Comparison of ENCODE assay signal across 26 mouse cellular contexts in genomic region chr8:57315471-57315870, GRCm38 (mm10). TPM values are rescaled to one million over a fixed set of nuclear protein-coding genes. Genes with fewer than 3 reads are reported as not detected.
DNase-seq lines count a peak whose midpoint lies in the region; ATAC-seq lines count a peak whose summit lies in the region.
"Had no signal": no experiment of that assay in that cellular context is flagged by ENCODE, and none has a peak within 500 bp of the region (broad histone marks: within the 10 kb centered on the region; RNA-seq: fewer than 3 reads in every experiment).

No protein-coding gene starts in this region.

- no peaks in the 10 kb centered on the region for H3K9me3 ChIP-seq in heart, embryonic 15.5 days (replicated peaks)
- no peaks in the 10 kb centered on the region for H3K9me3 ChIP-seq in midbrain, embryonic 11.5 days (ENCODE audit: control insufficient read depth, low read length)
- no peaks in the 10 kb centered on the region for H3K9me3 ChIP-seq in midbrain, embryonic 10.5 days (replicated peaks)
- H3K9me3 ChIP-seq: G1E; hindbrain, embryonic 10.5 days; liver, embryonic 15.5 days; neural tube, embryonic 13.5 days had no signal

- no peaks in the 10 kb centered on the region for H3K36me3 ChIP-seq in heart, embryonic 15.5 days
- no peaks in the 10 kb centered on the region for H3K36me3 ChIP-seq in midbrain, embryonic 11.5 days (ENCODE audit: control insufficient read depth, insufficient read depth, low read length)
- no peaks in the 10 kb centered on the region for H3K36me3 ChIP-seq in midbrain, embryonic 10.5 days
- H3K36me3 ChIP-seq: G1E; hindbrain, embryonic 10.5 days; liver, embryonic 15.5 days; neural tube, embryonic 13.5 days had no signal

- H3K27ac ChIP-seq in heart, embryonic 15.5 days, result peak overlapping the region; percentile 61
- no peak overlapping the region for H3K27ac ChIP-seq in midbrain, embryonic 11.5 days (ENCODE audit: low read depth, low read length)
- H3K27ac ChIP-seq in midbrain, embryonic 10.5 days (replicated peaks), result no peak overlapping the region
- H3K27ac ChIP-seq: hindbrain, embryonic 10.5 days; liver, embryonic 15.5 days; neural tube, embryonic 13.5 days had no signal

- intact Hi-C loops in heart, postnatal 14 days (cut with DNase I), result loop anchor here (2.0 to 10.0 kb wide), 2 partner anchors 331 to 431 kb away; no protein-coding TSS in a partner anchor

- 22% methylated on average over 3 of the region's 3 CpGs for WGBS in heart, embryonic 15.5 days
- WGBS in midbrain, embryonic 11.5 days, result 3% methylated on average over 3 of the region's 3 CpGs
- 6% methylated on average over 3 of the region's 3 CpGs for WGBS in midbrain, embryonic 10.5 days

- H3K4me2 ChIP-seq in heart, embryonic 15.5 days, result peak overlapping the region; percentile 81
- H3K4me2 ChIP-seq in midbrain, embryonic 11.5 days, result no peak overlapping the region
- H3K4me2 ChIP-seq: liver, embryonic 15.5 days; neural tube, embryonic 13.5 days had no signal

- peak overlapping the region; percentile 33; the same call in 1 of the 2 replicates for H3K9ac ChIP-seq in heart, embryonic 15.5 days
- no peak overlapping the region for H3K9ac ChIP-seq in midbrain, embryonic 11.5 days (ENCODE audit: low read length)
- H3K9ac ChIP-seq: liver, embryonic 15.5 days; neural tube, embryonic 13.5 days had no signal

- peak overlapping the region; percentile 17 for H3K4me3 ChIP-seq in heart, embryonic 15.5 days
- H3K4me3 ChIP-seq in midbrain, embryonic 11.5 days (ENCODE audit: low read depth, low read length), result no peak overlapping the region
- no peak overlapping the region for H3K4me3 ChIP-seq in midbrain, embryonic 10.5 days
- H3K4me3 ChIP-seq: hindbrain, embryonic 10.5 days; liver, embryonic 15.5 days; neural tube, embryonic 13.5 days had no signal

- ATAC-seq in heart, embryonic 15.5 days (replicated peaks; ENCODE audit: insufficient number of reproducible peaks, insufficient read depth, low FRiP score, low read depth), result no peak
- no peak for ATAC-seq in midbrain, embryonic 11.5 days (ENCODE audit: low FRiP score)
- ATAC-seq: activated CD4-positive, CD25-positive, alpha-beta regulatory T cell, adult 4 months; forebrain, embryonic 14.5 days had no signal

- peak; percentile 36 for DNase-seq in embryo, embryonic 9.5 days (ENCODE audit: extremely low spot score)
- DNase-seq in embryo, embryonic 11 days, result no peak
- DNase-seq in heart, postnatal 14 days, result no peak
- DNase-seq in midbrain, embryonic 11.5 days (ENCODE audit: low spot score, missing footprints), result peak; percentile 93
- no peak for DNase-seq in midbrain, embryonic 10.5 days (ENCODE audit: low spot score)
- DNase-seq in thymus, postnatal 0 days (ENCODE audit: low spot score), result no peak
- DNase-seq: adrenal gland, postnatal 10 days; cerebellum, adult 9-11 months; gastrocnemius, postnatal 14 days; kidney, adult 8-10 months; kidney, postnatal 14 days; lung, postnatal 10 days; right cerebral cortex, adult 18-20 months; thymus, postnatal 25 days had no signal

- H3K27me3 ChIP-seq in heart, embryonic 15.5 days, result no peaks in the 10 kb centered on the region
- peaks cover 90% of the 10 kb centered on the region for H3K27me3 ChIP-seq in midbrain, embryonic 11.5 days (ENCODE audit: control insufficient read depth, insufficient read depth, low read length)
- H3K27me3 ChIP-seq in midbrain, embryonic 10.5 days (ENCODE audit: low read depth, poor library complexity, severe bottlenecking), result peaks cover 100% of the 10 kb centered on the region

- H3K4me1 ChIP-seq in heart, embryonic 15.5 days (replicated peaks), result peaks cover 7% of the 10 kb centered on the region; the same call in 1 of the 2 replicates
- peaks cover 4% of the 10 kb centered on the region for H3K4me1 ChIP-seq in midbrain, embryonic 11.5 days (ENCODE audit: control insufficient read depth, insufficient read depth, low read length)
- H3K4me1 ChIP-seq in midbrain, embryonic 10.5 days, result peaks cover 16% of the 10 kb centered on the region
- H3K4me1 ChIP-seq: liver, embryonic 15.5 days had no signal

RNA-seq across cellular contexts. Expression of gene Hand2, which starts 5.3 kb away (rescaled TPM):
- polyA plus RNA-seq in heart, embryonic 15.5 days (2015; fragmentation: Nextera tagmentation; extraction: Ambion mirVana), result 8.7 and 11.8 TPM in 2 replicates
- 10 to 100 TPM; 74.2 to 78.6 TPM for total RNA-seq in heart, postnatal 14 days (2021)
- not detected in 2 replicates for polyA plus RNA-seq in midbrain, embryonic 11.5 days (2014; fragmentation: Nextera tagmentation; extraction: Ambion mirVana)
- polyA plus RNA-seq in midbrain, embryonic 10.5 days (2016; fragmentation: Nextera tagmentation; extraction: Ambion mirVana), result not detected in 2 replicates
- 0.12 and 0.26 TPM in 2 replicates for polyA plus RNA-seq in thymus, postnatal 0 days (2015; fragmentation: Nextera tagmentation; extraction: Ambion mirVana)
- total RNA-seq: G1E; layer of hippocampus, adult 8-10 months; left cerebral cortex, adult 18-20 months; left cerebral cortex, postnatal 36 days; megakaryocyte progenitor cell, adult 5-6 weeks had no signal
- polyA plus RNA-seq: activated CD4-positive, CD25-positive, alpha-beta regulatory T cell, adult 4 months; forebrain, embryonic 14.5 days; G1E; hindbrain, embryonic 10.5 days; midbrain, embryonic 14.5 days had no signal

Comparison
In these comparisons a context has a peak if more than half of its experiments do, and no peak if none do; other contexts are left out.
1. DNase-seq: peak in embryo, embryonic 9.5 days (single experiment) and midbrain, embryonic 11.5 days (single experiment); none in embryo, embryonic 11 days (single experiment), heart, postnatal 14 days (0 of 2), midbrain, embryonic 10.5 days (single experiment) and thymus, postnatal 0 days (single experiment).